Mouse (Mus musculus) midbrain, postnatal 0 days (tissue): ENCODE data around the gene Klhl20. TPM values are rescaled to one million over a fixed set of nuclear protein-coding genes. Genes with fewer than 3 reads are reported as not detected.
A peak's percentile ranks its signal among the peaks of the same experiment; 100 is the strongest.
"Not testable (repeated sequence)": the region's sequence is repeated elsewhere in the genome, so short reads cannot be mapped to it uniquely, and the experiment has no call there.

Experiments used
- ATAC-seq: fragments of 200-750 bp; cut with Nextera tagmentation; 2 replicates; pipeline ENCODE4 v1.8.0; 2017; ENCODE audit warnings: moderate number of reproducible peaks, mild to moderate bottlenecking, moderate TSS enrichment, moderate library complexity; ENCODE audit not compliant: low FRiP score
- DNase-seq: peaks from one replicate; pipeline ENCODE4 v3.0.0-alpha.2; 2015; ENCODE audit warnings: low spot score
- H3K27ac ChIP-seq: fragments of 300-500 bp; sonication (generic); 2 replicates; pipeline ENCODE4 v1.5.1; 2014; ENCODE audit warnings: low read depth, mild to moderate bottlenecking, low read length, mixed read lengths
- H3K27me3 ChIP-seq: fragments of 300-500 bp; sonication (generic); 2 replicates; pipeline ENCODE4 v1.6.1; 2014; ENCODE audit warnings: low read length, control low read depth, mixed read lengths; ENCODE audit not compliant: insufficient read depth
- H3K36me3 ChIP-seq: fragments of 300-500 bp; sonication (generic); 2 replicates; pipeline ENCODE4 v1.6.1; 2014; ENCODE audit warnings: low read length, control low read depth, mixed read lengths; ENCODE audit not compliant: insufficient read depth
- H3K4me1 ChIP-seq: fragments of 300-500 bp; sonication (generic); 2 replicates; pipeline ENCODE4 v1.6.1; 2014; ENCODE audit warnings: mild to moderate bottlenecking, control low read depth, antibody characterized with exemption, low read length, mixed read lengths; ENCODE audit not compliant: insufficient read depth
- H3K4me2 ChIP-seq: fragments of 300-500 bp; sonication (generic); 2 replicates; pipeline ENCODE4 v1.6.1; 2014; ENCODE audit warnings: low read depth, mild to moderate bottlenecking, low read length, mixed read lengths; ENCODE audit not compliant: poor library complexity, severe bottlenecking
- H3K4me3 ChIP-seq: fragments of 300-500 bp; sonication (generic); 2 replicates; pipeline ENCODE4 v1.5.1; 2014; ENCODE audit warnings: low read depth, mild to moderate bottlenecking, low read length, moderate library complexity
- H3K9ac ChIP-seq: fragments of 300-500 bp; sonication (generic); replicated peaks from 2 replicates; pipeline ENCODE4 v1.6.1; 2014; ENCODE audit warnings: mild to moderate bottlenecking, low read length, moderate library complexity, mixed read lengths; ENCODE audit not compliant: poor library complexity, severe bottlenecking
- H3K9me3 ChIP-seq: fragments of 300-500 bp; sonication (generic); 2 replicates; pipeline ENCODE4 v1.6.1; 2016; ENCODE audit warnings: low read length, control low read depth
- CTCF ChIP-seq: IDR thresholded peaks from 2 replicates; pipeline ENCODE4 v1.5.1; 2016; ENCODE audit warnings: antibody characterized with exemption, mild to moderate bottlenecking
- WGBS: fragments of 180-500 bp; shearing (Covaris S2); extraction: QIAGEN DNeasy Blood & Tissue Kit; methylation state at CpG from one replicate; pipeline ENCODE4 v1.1.7; 2014; 5-methylcytosine and 5-hydroxymethylcytosine counted together
- polyA plus RNA-seq: library from polyadenylated mRNA; unstranded; fragments of >200 nt; fragmentation: Nextera tagmentation; extraction: Ambion mirVana; gene quantifications from 2 replicates; pipeline ENCODE4 v1.2.1, GENCODE M21; 2015
- total RNA-seq: library from RNA; depleted of rRNA; stranded (reverse); fragments of >200 nt; gene quantifications from 2 replicates; pipeline ENCODE4 v1.2.3, GENCODE M21; 2014

Klhl20 gene
- total and polyA plus RNA-seq, 2 experiments from 2014 or later: 14.2 to 19.2 TPM

GRCm38 (mm10) chr1:161151098-161151497, 19.8 kb upstream of the Klhl20 start:
- Histone ChIP-seq H3K4me1 (no peaks in the 10 kb centered on the region), H3K36me3 (no peaks in the 10 kb centered on the region), H3K27me3 (no peaks in the 10 kb centered on the region), H3K4me2 (no peak overlapping the region), H3K9ac (no peak overlapping the region), H3K27ac (no peak overlapping the region), H3K9me3 (no peaks in the 10 kb centered on the region), H3K4me3 (no peak overlapping the region)
- ATAC-seq (no peak), DNase-seq (no peak)
- WGBS: 75% methylated on average over 6 of the region's 6 CpGs
- no peak for TF ChIP-seq CTCF

- no peaks in the 10 kb centered on the region for H3K27me3 ChIP-seq
- H3K9me3 ChIP-seq: no peaks in the 10 kb centered on the region
- no peaks in the 10 kb centered on the region for H3K36me3 ChIP-seq
- H3K4me1 ChIP-seq: no peaks in the 10 kb centered on the region
- DNase-seq: no peak
- no peak overlapping the region for H3K27ac ChIP-seq
- no peak overlapping the region for H3K4me3 ChIP-seq
- 78% methylated on average over 2 of the region's 2 CpGs for WGBS
- H3K4me2 ChIP-seq: no peak overlapping the region
- TF ChIP-seq CTCF: no peak
- H3K9ac ChIP-seq: no peak overlapping the region
- no peak for ATAC-seq
Observed at GRCm38 (mm10) chr1:161147888-161148287, 16.6 kb upstream of the Klhl20 start.

GRCm38 (mm10) chr1:161145611-161146010, 14.3 kb upstream of the Klhl20 start:
- H3K9me3 ChIP-seq, H3K9ac ChIP-seq, DNase-seq, H3K4me1 ChIP-seq, ATAC-seq, H3K36me3 ChIP-seq, H3K4me3 ChIP-seq, H3K27ac ChIP-seq, H3K27me3 ChIP-seq, H3K4me2 ChIP-seq: not testable (repeated sequence)
- 86% methylated on average over 8 of the region's 8 CpGs for WGBS

GRCm38 (mm10) chr1:161143216-161143615, 11.9 kb upstream of the Klhl20 start:
- Histone ChIP-seq H3K36me3 (no peaks in the 10 kb centered on the region), H3K4me2 (peak overlapping the region; percentile 78), H3K4me1 (no peaks in the 10 kb centered on the region; the same call in 1 of the 2 replicates), H3K4me3 (peak overlapping the region; percentile 57), H3K9ac (no peak overlapping the region), H3K27ac (no peak overlapping the region; the same call in 1 of the 2 replicates), H3K9me3 (no peaks in the 10 kb centered on the region), H3K27me3 (no peaks in the 10 kb centered on the region)
- TF ChIP-seq CTCF: no peak
- DNase-seq (no peak), ATAC-seq (no peak)
- 85% methylated on average over 7 of the region's 7 CpGs for WGBS

- H3K27me3 ChIP-seq: 0 out of 2 replicates have a peak, but pooled peaks cover 4% of the 10 kb centered on the region
- H3K9me3 ChIP-seq: no peaks in the 10 kb centered on the region
- H3K4me2 ChIP-seq: peak within 1 kb of the TSS; percentile 78
- WGBS: 3% methylated on average over 33 of the region's 33 CpGs
- peak; percentile 59 for DNase-seq
- TF ChIP-seq CTCF: no peak
- H3K9ac ChIP-seq: peak within 1 kb of the TSS; percentile 74
- peak within 1 kb of the TSS; percentile 57 for H3K4me3 ChIP-seq
- no peaks in the 10 kb centered on the region; the same call in 1 of the 2 replicates for H3K4me1 ChIP-seq
- no peaks in the 10 kb centered on the region for H3K36me3 ChIP-seq
- peak; percentile 95 for ATAC-seq
- peak within 1 kb of the TSS; percentile 47; the same call in 1 of the 2 replicates for H3K27ac ChIP-seq
Observed at GRCm38 (mm10) chr1:161142531-161143159, 11.3 kb upstream of the Klhl20 start, which contains the start of gene Ankrd45. TSS of gene Ankrd45 (plus strand) at chr1:161142691.

- H3K27me3 ChIP-seq: 0 out of 2 replicates have a peak, but pooled peaks cover 6% of the 10 kb centered on the region
- DNase-seq (no peak), ATAC-seq (no peak)
- H3K4me3 ChIP-seq: no peak overlapping the region
- no peaks in the 10 kb centered on the region for H3K36me3 ChIP-seq
- H3K9ac ChIP-seq: no peak overlapping the region
- no peaks in the 10 kb centered on the region for H3K9me3 ChIP-seq
- WGBS: 90% methylated on average over 9 of the region's 9 CpGs
- no peak for TF ChIP-seq CTCF
- H3K4me1 ChIP-seq: no peaks in the 10 kb centered on the region; the same call in 1 of the 2 replicates
- no peak overlapping the region for H3K27ac ChIP-seq
- no peak overlapping the region for H3K4me2 ChIP-seq
Observed at GRCm38 (mm10) chr1:161140026-161140762, 8.9 kb upstream of the Klhl20 start.
